Mouse (Mus musculus) adrenal gland, postnatal 36 days (tissue): ENCODE measurements around the gene Adcy6. TPM values are rescaled to one million over a fixed set of nuclear protein-coding genes. Genes with fewer than 3 reads are reported as not detected.
A peak's percentile ranks its signal among the peaks of the same experiment; 100 is the strongest.

Experiments used
- DNase-seq, 2 experiments: peaks; one replicate each; pipeline ENCODE4 v3.0.0; 2021; ENCODE audit warnings: mixed read lengths in 1 of 2
- total RNA-seq, 2 experiments: library from RNA; stranded (reverse); gene quantifications; 2 replicates each; pipeline ENCODE4 v1.2.3; 2021

The Adcy6 gene
- total RNA-seq, 2 experiments from 2014 or later, result 43.8 to 62.6 TPM

DNA sequence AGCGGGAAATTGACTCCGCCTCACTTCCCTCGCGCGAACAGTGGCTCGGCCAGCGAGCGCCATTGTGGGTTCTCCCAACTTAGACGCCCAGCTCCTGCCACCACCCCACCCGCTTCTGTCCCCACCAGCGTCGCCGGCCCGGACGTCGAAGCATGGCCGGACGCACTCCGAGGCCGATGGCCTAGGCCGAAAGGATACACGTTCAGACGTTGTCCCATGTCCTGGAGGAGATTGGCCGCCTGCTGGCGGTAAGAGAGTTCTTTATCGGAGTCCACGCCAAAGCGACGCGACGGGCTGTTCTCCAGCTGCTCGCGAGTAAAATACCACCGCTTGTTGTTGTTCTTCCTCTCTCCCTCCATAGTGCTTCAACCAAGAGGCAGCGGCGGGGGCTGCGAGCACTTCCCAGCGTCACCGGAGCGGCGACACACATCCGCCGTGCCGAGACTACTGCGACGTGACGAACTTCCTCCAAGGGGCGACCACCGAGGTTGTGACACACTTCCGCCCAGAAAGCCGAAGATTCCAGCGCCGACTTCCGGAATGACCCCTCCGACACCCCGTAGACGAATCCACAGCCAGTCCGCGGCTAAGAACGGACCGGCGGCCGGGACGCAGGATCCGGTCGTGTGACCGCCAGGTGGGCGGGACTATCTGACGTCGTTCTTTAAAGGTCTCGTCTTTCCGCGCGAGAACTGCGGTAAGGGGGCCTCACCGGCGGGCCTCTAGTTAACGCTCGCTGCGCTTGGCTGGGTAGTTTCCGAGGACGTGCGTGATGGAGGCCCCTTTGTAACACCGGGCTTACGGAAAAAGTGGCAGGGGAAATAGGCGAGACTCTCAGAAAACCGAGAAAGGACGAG lies 42.4 kb downstream of the Adcy6 start:
- peak; percentile 99 to 100 for DNase-seq

DNA sequence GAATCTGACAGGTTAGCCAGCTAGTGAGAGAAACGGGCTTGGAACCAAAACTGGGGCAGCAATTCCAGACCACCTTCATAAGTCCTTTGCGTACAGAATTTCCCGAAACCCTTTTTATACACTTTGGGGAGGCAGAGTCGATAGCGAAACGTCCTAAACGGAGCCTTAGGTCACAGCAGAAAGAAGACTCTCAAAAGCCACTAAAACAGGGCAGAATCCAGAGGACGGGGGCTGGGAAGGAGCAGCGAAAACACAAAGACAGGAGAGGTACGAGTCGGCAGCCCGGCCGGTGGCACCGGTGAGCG lies 43.0 kb downstream of the Adcy6 start:
- DNase-seq, result no peak

DNA sequence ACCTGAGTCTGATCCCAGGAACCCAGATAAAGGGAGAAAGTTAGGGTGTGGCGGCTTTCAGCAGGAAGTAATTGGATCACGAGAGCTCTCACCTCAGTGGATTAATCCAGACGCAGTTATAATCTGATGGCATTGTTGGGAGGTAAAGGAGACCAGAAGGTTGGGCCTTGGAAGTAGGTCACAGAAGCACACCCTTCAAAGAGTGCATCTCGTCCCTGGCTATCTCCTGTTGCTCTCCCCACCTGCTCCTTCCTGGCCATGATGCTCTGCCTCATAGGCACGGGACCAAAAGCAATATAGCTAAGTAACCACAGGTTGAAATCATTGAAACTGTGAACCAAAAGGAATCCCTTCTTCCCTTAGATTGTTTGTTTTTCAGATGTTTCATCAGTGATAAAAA lies 52.7 kb downstream of the Adcy6 start:
- no peak for DNase-seq

DNA sequence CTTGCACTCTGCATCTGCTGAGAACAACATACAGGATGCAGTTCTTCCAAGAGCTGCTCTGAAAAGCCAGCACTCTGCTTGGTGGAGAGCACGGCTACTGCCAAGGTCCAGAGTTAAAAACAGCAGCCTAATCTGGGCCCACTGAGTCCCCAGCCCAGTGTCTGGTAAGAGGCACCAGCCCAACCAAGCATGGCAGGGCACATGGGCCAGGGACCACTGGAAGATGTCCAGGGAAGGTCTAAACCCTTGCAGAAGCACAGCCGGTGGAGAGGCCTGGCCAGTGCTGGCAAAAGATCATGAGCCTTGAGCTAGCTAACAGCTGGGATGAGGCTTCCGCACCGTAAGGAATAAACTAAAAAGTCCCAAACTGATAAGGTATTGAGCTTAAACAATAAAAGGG lies 54.0 kb downstream of the Adcy6 start:
- DNase-seq, result no peak

DNA sequence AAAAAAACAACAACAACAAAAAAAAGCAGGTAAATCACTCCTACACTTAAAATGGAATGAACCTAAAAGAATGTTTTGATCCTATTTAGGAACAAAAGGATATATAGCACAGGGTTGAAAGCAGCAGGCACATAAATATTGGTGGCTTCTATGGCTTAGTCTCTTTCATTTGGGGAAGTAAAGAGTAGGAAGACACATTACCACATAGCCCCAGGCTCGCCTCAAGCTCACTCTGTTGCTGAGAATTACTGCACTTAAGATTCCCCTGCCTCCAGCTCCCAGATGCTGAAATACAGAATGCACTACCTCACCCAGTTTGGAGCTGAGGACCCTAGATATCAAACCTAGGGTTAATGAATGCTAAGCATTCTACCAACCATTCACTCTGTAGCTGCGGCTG lies 57.1 kb downstream of the Adcy6 start:
- no peak for DNase-seq

DNA sequence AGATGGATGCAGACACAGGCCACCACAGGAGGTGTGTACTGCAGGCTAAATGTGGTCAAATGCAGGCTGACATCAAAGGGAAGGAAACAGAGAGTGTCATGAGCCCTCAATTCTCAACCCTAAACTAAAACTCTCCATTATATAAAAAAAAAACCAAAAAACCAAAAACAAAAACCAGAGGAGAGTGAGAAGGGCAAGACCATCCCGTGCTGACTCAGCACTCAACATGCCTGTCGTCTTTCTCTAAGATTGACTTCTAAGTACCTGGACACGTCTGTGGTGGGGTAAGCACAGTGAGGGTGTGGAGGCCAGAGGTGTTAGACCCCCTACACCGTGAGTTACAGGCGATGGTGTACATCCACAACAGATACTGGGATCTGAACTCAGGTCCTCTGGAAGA lies 63.0 kb downstream of the Adcy6 start:
- no peak for DNase-seq

DNA sequence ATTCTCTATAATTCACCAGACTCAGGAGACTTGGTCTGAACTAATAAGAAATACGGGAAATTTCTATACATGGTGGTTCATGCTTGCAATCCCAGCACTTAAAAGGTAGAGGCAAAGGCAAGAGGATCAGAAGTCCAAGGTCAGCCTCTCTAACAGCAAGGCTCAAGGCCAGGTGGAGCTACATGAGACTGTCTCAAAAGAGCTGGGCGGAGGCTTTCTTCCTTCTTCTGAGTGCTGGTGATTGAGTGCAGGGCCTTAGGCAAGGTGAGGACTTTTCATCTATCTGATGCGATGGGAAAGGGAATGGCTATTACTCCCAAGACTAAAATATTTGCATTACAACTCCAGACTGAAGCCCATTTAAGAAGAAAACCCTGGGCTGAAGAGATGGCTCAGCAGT lies 64.7 kb downstream of the Adcy6 start:
- DNase-seq, result no peak

DNA sequence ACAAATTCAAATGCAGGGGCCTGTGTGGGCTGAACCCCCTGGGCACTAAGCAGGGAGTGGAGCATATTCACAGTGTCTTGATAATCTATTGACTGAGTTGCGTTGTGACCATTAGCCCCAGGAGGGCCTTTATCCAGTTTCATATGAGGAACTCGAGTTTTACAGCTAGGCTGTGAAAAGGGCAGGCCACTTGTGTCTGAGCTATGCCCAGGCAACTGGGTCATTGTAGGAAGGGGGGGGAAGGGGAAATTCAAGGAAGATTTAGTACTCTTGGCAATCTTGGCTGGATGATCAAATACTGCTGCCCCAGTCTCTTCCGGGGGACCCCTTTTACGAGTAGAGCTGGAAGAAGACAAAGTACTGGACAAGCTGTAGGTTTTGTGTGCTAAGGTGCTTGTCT lies 66.5 kb downstream of the Adcy6 start:
- DNase-seq, result peak in 1 of 2 experiments; percentile 24

DNA sequence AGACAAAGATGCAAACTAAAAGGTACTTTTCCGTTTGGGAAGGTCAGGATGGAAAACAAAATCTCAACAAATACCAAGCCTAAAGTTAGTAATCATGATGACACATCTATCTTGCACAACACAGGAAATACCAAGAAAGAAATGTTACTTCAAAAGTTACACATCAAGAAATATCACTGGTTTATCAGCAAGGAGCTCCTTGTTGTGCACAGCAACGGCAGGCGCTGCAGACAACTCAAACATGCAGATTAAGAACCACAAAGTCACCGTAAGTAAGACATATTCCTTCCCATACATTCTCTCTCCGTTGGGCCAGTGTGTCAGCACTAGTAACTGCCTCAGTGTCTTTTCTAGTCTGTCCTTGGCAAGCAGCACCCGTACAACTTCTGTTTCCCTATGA lies 68.8 kb downstream of the Adcy6 start:
- no peak for DNase-seq

Other genes with a start within 250 kb of the Adcy6 start
- gene Olfr283, start 229.1 kb downstream of the Adcy6 start, total RNA-seq, result not detected
- not detected for gene Olfr282, start 178.9 kb downstream of the Adcy6 start, total RNA-seq
- not detected for gene Olfr281, start 157.5 kb downstream of the Adcy6 start, total RNA-seq
- gene OR5BS1P, start 140.2 kb downstream of the Adcy6 start, total RNA-seq, result not detected
- not detected for gene Lalba, start 127.4 kb downstream of the Adcy6 start, total RNA-seq
- gene Olfr279, start 117.7 kb downstream of the Adcy6 start, total RNA-seq, result not detected
- 10 to 100 TPM; 88.0 to 91.3 TPM for gene Kansl2, start 75.8 kb downstream of the Adcy6 start, total RNA-seq
- gene Ccnt1, start 39.2 kb downstream of the Adcy6 start, total RNA-seq, result 10 to 100 TPM; 55.6 to 67.1 TPM
- 1 to 10 TPM in 1 of 2 experiments, under 1 TPM in 1; 0.83 to 1.1 TPM for gene 4930415O20Rik, start 39.1 kb downstream of the Adcy6 start, total RNA-seq
- gene Cacnb3, start 20.8 kb upstream of the Adcy6 start, total RNA-seq, result 10 to 100 TPM; 10.2 to 13.3 TPM
- 10 to 100 TPM; 75.5 to 84.3 TPM for gene Ddx23, start 52.8 kb upstream of the Adcy6 start, total RNA-seq
- 1 to 10 TPM; 2.1 to 2.4 TPM for gene Rnd1, start 67.4 kb upstream of the Adcy6 start, total RNA-seq
- gene Ccdc65, start 98.1 kb upstream of the Adcy6 start, total RNA-seq, result under 1 TPM; 0.23 to 0.26 TPM
- gene Fkbp11, start 118.1 kb upstream of the Adcy6 start, total RNA-seq, result 1 to 10 TPM; 7.5 to 9.1 TPM
- gene Arf3, start 153.1 kb upstream of the Adcy6 start, total RNA-seq, result 100 to 1,000 TPM; 132 to 140 TPM
- 1 to 10 TPM; 1.1 to 1.3 TPM for gene Wnt10b, start 168.1 kb upstream of the Adcy6 start, total RNA-seq
- gene Wnt1, start 179.8 kb upstream of the Adcy6 start, total RNA-seq, result not detected
- under 1 TPM; 0.10 to 0.30 TPM for gene Ddn, start 199.4 kb upstream of the Adcy6 start, total RNA-seq
- 10 to 100 TPM; 68.3 to 87.0 TPM for gene Prkag1, start 221.4 kb upstream of the Adcy6 start, total RNA-seq